Mouse (Mus musculus) heart, postnatal 0 days (tissue): ENCODE data around the gene Lrrc4. TPM values are rescaled to one million over a fixed set of nuclear protein-coding genes. Genes with fewer than 3 reads are reported as not detected.

Source experiments
- ATAC-seq: fragments of 200-750 bp; cut with Nextera tagmentation; 2 replicates; pipeline ENCODE4 v1.8.0; 2017; ENCODE audit warnings: low read depth, moderate number of reproducible peaks, moderate library complexity; ENCODE audit not compliant: insufficient read depth
- DNase-seq: peaks from one replicate; pipeline ENCODE4 v3.0.0-alpha.2; 2016; ENCODE audit warnings: low spot score
- H3K27ac ChIP-seq: fragments of 300-500 bp; sonication (generic); 2 replicates; pipeline ENCODE4 v1.5.1; 2014; ENCODE audit warnings: low read depth, mild to moderate bottlenecking
- H3K27me3 ChIP-seq: fragments of 300-500 bp; sonication (generic); 2 replicates; pipeline ENCODE4 v1.6.1; 2014; ENCODE audit warnings: low read length, mixed read lengths; ENCODE audit not compliant: control insufficient read depth, insufficient read depth
- H3K36me3 ChIP-seq: fragments of 300-500 bp; sonication (generic); replicated peaks from 2 replicates; pipeline ENCODE4 v1.6.1; 2014; ENCODE audit warnings: low read length, mixed read lengths; ENCODE audit not compliant: control insufficient read depth, insufficient read depth
- H3K4me1 ChIP-seq: fragments of 300-500 bp; sonication (generic); 2 replicates; pipeline ENCODE4 v1.6.1; 2014; ENCODE audit warnings: antibody characterized with exemption; ENCODE audit not compliant: control insufficient read depth, insufficient read depth
- H3K4me2 ChIP-seq: fragments of 300-500 bp; sonication (generic); 2 replicates; pipeline ENCODE4 v1.6.1; 2014; ENCODE audit warnings: low read depth, mild to moderate bottlenecking, low read length, moderate library complexity
- H3K4me3 ChIP-seq: fragments of 300-500 bp; sonication (generic); 2 replicates; pipeline ENCODE4 v1.5.1; 2014; ENCODE audit warnings: low read depth, low read length
- H3K9ac ChIP-seq: fragments of 300-500 bp; sonication (generic); replicated peaks from 2 replicates; pipeline ENCODE4 v1.6.1; 2014; ENCODE audit warnings: low read depth, low read length, mixed read lengths
- H3K9me3 ChIP-seq: fragments of 300-500 bp; sonication (generic); replicated peaks from 2 replicates; pipeline ENCODE4 v1.6.1; 2016; ENCODE audit warnings: low read length; ENCODE audit not compliant: control insufficient read depth
- CTCF ChIP-seq: IDR thresholded peaks from 2 replicates; pipeline ENCODE4 v1.5.1; 2016; ENCODE audit warnings: antibody characterized with exemption, control low read depth, low read depth
- EP300 ChIP-seq: IDR thresholded peaks from 2 replicates; pipeline ENCODE4 v1.6.1; 2016; ENCODE audit warnings: antibody characterized with exemption, low read depth
- WGBS: fragments of 180-500 bp; shearing (Covaris S2); extraction: QIAGEN DNeasy Blood & Tissue Kit; methylation state at CpG from one replicate; pipeline ENCODE4 v1.1.7; 2014; 5-methylcytosine and 5-hydroxymethylcytosine counted together
- polyA plus RNA-seq: library from polyadenylated mRNA; unstranded; fragments of >200 nt; fragmentation: Nextera tagmentation; extraction: Ambion mirVana; gene quantifications from 2 replicates; pipeline ENCODE4 v1.2.1, GENCODE M21; 2015
- total RNA-seq: library from RNA; depleted of rRNA; stranded (reverse); fragments of >200 nt; gene quantifications from 2 replicates; pipeline ENCODE4 v1.2.3, GENCODE M21; 2014; ENCODE audit warnings: low replicate concordance

Lrrc4 gene
- total and polyA plus RNA-seq, 2 experiments from 2014 or later, result 0.12 to 1.8 TPM

DNA sequence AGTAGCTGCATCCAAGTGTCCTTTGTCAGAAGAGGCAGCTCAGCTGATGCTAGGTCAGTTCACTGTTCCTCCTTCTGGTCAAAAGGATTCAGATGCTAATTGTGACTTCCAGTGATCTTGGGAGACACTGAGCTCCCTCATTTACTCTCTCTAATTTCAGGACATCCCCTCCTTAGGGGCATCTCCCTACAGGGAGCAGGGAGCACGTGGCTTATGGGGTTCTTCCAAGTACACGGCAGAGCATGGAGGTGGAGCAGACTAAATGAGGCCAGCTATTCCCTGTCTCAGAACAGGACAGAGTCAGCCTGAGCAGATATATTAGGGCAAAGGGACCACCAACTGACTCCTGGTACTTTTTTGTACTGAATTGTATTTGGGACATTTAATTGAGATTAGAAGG, 28.9 kb upstream of the Lrrc4 start:
- Histone ChIP-seq H3K27me3 (no peaks in the 10 kb centered on the region), H3K9ac (no peak overlapping the region), H3K36me3 (no peaks in the 10 kb centered on the region), H3K4me2 (no peak overlapping the region), H3K4me3 (no peak overlapping the region), H3K4me1 (peaks cover 10% of the 10 kb centered on the region; the same call in 1 of the 2 replicates), H3K9me3 (no peaks in the 10 kb centered on the region), H3K27ac (no peak overlapping the region)
- 75% methylated on average over 2 of the region's 2 CpGs for WGBS
- no peak for DNase-seq
- ATAC-seq, result no peak
- TF ChIP-seq CTCF (no peak), EP300 (no peak)

DNA sequence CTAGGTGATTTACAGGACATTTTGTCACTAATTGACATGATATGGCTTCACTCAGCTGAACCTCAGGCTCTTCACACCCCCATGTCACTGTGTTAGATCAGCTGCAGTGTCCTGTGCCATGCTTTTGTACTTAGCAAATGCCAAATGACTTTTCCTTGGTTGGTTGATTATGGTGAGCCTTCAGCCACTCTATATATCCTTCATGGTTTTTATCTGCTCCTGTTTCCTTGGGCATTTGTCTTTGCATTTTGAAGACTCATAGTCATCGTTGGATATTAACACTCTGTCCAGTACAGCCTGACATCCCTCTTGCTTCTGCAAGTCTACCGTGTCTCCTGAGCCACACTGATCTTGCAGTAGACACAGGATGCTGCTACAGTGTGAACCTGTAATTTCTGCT, 27.5 kb upstream of the Lrrc4 start:
- Histone ChIP-seq H3K4me1 (peaks cover 10% of the 10 kb centered on the region; the same call in 1 of the 2 replicates), H3K9me3 (no peaks in the 10 kb centered on the region), H3K4me3 (no peak overlapping the region), H3K36me3 (no peaks in the 10 kb centered on the region), H3K27me3 (no peaks in the 10 kb centered on the region), H3K4me2 (no peak overlapping the region), H3K9ac (no peak overlapping the region), H3K27ac (no peak overlapping the region)
- TF ChIP-seq EP300 (no peak), CTCF (no peak)
- WGBS, result 95% methylated on average over 2 of the region's 2 CpGs
- no peak for ATAC-seq
- DNase-seq, result no peak

DNA sequence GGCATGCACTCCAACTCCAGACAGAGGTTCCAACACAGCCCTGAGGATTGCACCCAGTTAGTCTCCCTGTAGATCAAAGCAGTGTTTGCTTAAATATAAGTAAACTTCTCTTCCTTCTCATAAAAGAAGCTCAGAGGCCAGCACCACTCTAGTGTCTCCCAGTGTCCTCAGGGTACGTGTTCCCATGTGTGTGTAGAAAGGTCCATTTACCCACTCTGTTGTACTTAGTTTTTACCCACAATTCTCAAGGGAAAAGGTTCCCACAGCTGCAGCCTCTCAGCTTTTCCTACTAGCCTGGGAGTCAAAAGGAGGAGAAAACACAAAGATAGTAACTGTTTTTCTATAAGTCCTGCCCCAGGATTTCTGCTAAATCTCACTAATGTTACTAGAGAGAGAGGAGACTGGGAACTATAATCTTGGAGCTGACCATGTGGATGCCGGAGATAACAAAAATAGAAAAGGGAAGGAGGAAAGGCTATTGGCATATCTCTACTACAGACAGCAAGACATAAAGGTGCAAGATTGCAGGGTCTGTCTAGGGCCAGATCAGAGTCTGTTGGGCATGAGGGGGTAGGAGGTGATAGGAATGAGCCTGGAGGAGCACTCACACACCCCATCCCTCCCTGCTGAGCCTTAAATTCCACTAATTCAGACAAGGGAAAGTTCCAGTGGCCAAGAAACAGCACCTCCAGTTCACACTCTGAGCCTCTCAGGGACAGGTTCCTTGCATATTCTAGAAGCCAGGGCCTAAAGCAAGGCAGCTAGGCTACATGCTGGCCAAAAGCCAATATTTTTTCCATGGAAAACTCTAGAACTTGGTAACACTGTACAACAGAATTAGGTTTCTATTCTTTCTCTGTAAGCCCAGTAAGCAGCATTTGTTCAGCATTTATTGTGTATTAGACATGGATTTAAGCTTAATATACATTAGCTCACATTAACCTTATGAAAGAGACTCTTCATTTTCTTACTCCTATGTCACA, 25.9 kb upstream of the Lrrc4 start:
- no peak for ATAC-seq
- TF ChIP-seq CTCF, result no peak
- TF ChIP-seq EP300, result no peak
- Histone ChIP-seq H3K4me1 (peaks cover 10% of the 10 kb centered on the region; the same call in 1 of the 2 replicates), H3K4me2 (no peak overlapping the region), H3K27ac (no peak overlapping the region), H3K36me3 (no peaks in the 10 kb centered on the region), H3K9me3 (no peaks in the 10 kb centered on the region), H3K27me3 (no peaks in the 10 kb centered on the region), H3K9ac (no peak overlapping the region), H3K4me3 (no peak overlapping the region)
- DNase-seq, result no peak
- WGBS, result 40% methylated on average over 2 of the region's 2 CpGs

DNA sequence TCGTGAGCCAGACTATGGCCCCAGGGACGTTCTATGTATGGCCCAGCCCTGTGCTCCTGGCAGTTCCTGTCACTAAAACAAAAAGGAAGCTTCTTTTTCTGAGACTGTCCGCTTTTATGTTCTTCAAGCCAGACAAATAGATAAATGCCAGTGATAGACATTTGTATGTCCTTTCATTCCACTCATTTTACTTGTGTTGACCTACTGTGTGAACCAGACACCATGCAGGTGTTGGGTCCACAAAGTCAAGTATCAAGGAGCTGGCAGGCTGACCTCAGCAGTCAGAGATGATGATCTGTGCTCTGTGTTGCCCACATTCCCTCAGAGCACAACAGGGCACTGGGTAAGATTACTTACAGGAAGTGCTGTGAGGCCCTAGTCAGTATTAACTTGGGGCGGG, 25.2 kb upstream of the Lrrc4 start:
- no peak for DNase-seq
- no peaks in the 10 kb centered on the region for H3K9me3 ChIP-seq
- H3K4me1 ChIP-seq, result peaks cover 10% of the 10 kb centered on the region; the same call in 1 of the 2 replicates
- 66% methylated on average over 4 of the region's 4 CpGs for WGBS
- no peaks in the 10 kb centered on the region for H3K36me3 ChIP-seq
- H3K4me3 ChIP-seq, result no peak overlapping the region
- H3K9ac ChIP-seq, result no peak overlapping the region
- H3K27ac ChIP-seq, result no peak overlapping the region
- H3K27me3 ChIP-seq, result no peaks in the 10 kb centered on the region
- H3K4me2 ChIP-seq, result no peak overlapping the region
- ATAC-seq, result no peak
- no peak for TF ChIP-seq EP300
- no peak for TF ChIP-seq CTCF

DNA sequence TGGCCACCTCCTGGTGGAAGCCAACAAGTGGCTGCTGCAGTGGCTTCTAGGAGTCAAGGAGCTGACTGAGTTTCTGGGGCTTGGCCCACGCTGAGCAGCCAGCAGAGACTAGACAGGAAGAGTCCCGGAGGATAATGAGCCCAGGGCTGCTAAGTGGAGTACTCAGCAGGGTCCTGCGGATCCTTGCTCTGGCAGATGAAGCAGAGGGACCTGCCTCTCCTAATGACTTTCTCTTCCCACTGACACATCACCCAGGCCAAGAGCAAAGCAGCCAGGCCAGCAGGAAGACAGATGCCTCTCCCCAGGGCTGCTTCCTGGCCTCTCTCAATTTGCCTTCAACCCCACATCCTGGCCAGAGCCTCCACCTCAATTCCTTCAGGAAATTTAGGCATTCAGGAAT, 23.9 kb upstream of the Lrrc4 start:
- no peak overlapping the region for H3K4me3 ChIP-seq
- no peak for DNase-seq
- WGBS, result 30% methylated on average over 3 of the region's 3 CpGs
- no peak for ATAC-seq
- TF ChIP-seq CTCF (no peak), EP300 (no peak)
- H3K9me3 ChIP-seq, result no peaks in the 10 kb centered on the region
- no peaks in the 10 kb centered on the region for H3K27me3 ChIP-seq
- peaks cover 10% of the 10 kb centered on the region; the same call in 1 of the 2 replicates for H3K4me1 ChIP-seq
- no peak overlapping the region for H3K27ac ChIP-seq
- no peak overlapping the region for H3K9ac ChIP-seq
- H3K36me3 ChIP-seq, result no peaks in the 10 kb centered on the region
- H3K4me2 ChIP-seq, result no peak overlapping the region
